Mouse (Mus musculus): Measurements from ENCODE around the gene Uevld.
"Not testable (repeated sequence)": the region's sequence is repeated elsewhere in the genome, so short reads cannot be mapped to it uniquely, and the experiment has no call there.

Uevld gene

DNA sequence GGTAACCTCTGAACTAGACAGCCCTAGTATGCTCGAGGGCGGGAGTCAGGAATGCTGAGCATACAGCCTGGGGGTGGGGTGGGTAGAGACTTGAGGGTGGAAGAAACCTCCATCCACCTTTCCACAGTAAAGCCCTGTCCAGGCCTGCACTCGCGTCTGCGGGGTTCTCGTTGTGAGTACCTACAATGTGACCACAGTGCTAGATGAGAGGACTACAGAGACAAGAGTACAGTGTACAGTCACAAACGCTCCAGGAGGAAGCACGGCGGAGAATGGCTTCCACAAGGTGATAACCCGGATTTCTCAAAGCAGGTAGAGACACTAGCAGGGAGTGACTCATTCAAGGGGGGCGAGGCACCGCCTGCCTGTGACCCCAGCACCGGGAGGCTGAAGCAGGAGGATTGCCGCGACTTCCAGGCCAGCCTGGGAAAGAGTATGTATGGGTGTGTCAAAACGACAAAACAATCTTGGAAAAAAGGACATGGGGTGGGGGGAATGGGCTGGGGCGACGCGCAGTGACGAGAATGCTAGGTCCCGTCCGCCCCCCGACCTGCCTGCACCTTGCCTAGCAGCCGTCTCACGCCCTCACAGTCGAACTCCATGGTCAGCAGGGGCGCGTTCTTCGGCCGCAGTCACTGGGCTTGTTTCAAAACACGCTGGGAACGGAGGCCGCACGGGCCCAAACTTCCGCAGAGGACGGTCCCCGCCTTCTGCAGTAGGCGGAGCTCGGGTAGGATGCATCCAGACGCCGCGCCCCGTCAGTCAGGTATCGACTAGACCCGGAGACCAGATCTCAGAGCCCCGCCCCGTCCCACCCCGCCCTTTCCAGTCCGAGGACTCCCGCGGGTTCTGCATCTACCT is at the start of gene Uevld:
Gene Uevld, minus strand, starts transcription at position 697 of the 861 bp plus-strand sequence.
- DNase-seq (ENCODE audit: low read depth, low spot score) = peak; percentile 94

DNA sequence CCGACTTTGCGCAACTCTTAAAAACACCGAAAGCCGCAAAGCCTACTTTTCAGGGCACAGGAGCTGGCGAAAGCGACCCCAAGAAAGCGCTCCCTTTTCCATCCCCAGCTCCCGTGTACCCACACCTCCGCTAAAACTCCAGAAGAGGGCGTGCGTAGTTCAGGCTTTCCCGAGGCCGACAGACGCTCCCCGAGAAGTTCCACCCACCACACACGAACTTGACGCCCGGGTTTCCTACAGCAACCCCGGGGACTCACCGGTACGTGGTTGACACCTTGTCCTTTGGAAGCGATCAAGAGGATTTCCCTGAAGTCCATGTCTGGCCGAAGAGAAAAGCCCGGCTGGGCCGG is 49.5 kb upstream of the Uevld start:
- DNase-seq (ENCODE audit: low read depth, low spot score) = no peak

DNA sequence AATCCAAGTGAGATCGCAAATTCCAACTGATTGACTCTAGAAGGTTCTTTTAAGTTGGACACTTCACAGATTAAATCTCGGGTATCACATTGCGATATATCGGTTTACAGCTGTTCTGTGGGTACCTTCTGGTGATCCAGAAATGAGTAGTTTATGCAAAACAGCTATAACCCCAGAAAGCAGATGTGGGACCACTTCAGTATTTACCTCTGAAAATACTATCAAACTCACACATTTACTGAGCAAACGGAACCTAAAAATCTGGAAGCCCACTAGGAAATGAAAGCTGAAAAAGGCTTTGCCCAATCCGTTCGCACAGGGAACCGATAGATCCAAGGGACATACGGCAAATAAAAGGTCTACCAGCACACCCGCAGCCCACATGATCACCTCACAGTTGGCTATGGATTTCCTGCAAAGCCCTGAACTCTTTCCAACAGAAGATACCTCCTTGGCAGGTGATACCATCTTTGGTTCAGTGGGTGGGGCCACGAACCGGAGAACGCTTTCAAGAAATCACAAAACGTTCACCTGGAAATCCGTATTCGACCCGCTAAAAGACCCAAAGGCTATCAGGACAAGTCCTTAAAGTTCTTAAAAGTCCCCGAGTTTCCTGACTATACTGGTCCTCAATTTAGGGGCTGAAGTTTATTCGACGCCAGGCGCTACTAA is 48.9 kb upstream of the Uevld start:
- DNase-seq (ENCODE audit: low read depth, low spot score) = no peak

DNA sequence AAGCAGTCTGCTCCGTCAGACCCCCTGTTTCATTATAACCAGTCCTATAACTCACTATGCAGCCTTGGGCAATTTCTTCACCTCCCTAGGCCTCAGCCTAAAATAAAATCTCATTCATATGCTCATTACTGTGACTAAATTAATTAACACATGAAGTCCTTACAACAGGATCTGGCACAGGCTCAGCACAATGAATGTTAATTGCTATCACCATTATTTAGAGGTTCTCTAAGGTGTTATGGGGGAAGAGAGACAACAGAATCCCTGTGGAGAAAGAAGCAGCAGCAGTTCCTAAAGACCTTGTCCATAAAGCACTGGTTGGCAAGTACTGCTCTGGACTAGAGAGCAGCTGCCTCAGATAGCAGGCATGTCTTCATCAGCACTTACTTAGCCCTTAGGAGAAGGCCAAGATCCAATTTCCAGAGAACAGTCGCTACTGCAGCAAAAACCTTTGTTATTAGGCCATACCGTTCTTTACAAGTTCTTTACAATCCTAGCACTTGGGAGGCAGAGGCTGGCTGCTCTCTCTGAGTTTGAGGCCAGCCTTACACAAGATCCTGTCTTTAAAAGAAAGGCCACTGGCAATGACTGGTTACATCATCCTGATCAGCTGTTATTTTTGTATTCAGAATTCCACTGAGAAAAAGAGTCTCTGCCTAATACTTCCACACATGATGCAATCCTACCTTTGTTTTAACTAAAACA is 45.2 kb upstream of the Uevld start:
- DNase-seq (ENCODE audit: low read depth, low spot score) = no peak

DNA sequence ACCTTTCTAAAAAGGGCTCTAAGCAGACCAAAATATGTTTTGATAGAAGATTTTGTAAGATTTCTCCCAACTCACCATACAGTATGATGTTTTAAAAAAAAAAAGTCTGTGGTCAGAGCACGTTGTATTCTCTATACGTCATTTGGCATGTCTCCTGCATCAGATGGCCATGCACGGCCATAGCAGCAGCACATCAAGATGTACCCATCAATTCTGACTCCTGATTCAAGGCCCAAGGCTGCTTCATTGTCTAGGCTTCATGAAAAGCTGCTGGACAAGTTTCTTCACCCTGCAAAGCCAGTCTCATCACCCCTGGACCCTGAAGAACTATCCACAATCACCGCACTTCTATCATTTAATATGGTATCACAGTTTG is 43.6 kb upstream of the Uevld start:
- no peak for DNase-seq (ENCODE audit: low read depth, low spot score)

DNA sequence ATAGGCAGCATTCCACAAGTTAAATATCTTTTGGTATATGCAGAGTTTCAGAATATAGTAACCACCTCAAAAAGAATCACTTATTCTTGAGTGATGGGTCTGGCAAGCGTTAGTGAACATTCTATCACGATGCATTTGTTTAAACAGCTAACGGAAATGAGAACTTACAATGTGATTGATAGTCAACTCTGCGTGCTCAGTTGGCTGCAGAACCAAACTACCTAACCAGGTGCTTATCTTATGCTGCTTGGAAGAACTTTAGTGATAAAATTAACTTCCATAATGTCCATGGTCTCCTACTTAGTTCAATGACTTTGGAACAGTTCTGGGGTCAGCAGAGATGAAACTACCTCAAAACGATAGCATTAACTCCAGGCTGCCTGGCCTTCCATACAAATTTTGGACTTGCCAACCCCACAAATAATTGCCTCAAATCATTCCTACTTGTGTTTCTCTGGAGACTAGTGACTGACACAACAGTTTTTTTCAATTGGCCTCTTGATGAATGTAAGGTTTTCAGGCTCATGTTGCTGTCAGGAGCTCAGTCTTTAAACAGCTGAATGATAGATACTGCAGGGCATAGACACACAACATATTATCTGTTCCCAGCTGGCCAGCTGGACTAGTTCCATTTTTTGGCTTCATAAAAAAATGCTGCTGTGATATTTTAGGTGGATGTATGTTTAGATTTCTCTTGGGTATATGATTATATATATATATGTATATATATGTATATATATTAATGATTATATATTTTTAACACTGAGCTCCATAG is 43.0 kb upstream of the Uevld start:
- DNase-seq (ENCODE audit: low read depth, low spot score) = no peak

DNA sequence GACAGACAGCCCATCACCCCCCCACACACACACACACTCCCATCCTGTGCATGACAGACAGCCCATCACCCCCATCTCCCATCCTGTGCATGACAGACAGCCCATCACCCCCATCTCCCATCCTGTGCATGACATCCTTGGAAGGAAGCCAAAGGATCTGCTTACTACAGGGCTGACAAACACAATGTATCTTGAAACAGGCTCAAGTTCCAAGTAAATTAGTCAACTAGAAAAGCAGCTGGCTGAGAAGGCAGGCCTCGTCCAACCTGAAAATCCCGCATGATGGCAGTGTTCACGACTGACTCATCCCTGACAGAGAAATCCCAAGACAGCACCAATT is 42.3 kb upstream of the Uevld start:
- DNase-seq (ENCODE audit: low read depth, low spot score) = no peak

DNA sequence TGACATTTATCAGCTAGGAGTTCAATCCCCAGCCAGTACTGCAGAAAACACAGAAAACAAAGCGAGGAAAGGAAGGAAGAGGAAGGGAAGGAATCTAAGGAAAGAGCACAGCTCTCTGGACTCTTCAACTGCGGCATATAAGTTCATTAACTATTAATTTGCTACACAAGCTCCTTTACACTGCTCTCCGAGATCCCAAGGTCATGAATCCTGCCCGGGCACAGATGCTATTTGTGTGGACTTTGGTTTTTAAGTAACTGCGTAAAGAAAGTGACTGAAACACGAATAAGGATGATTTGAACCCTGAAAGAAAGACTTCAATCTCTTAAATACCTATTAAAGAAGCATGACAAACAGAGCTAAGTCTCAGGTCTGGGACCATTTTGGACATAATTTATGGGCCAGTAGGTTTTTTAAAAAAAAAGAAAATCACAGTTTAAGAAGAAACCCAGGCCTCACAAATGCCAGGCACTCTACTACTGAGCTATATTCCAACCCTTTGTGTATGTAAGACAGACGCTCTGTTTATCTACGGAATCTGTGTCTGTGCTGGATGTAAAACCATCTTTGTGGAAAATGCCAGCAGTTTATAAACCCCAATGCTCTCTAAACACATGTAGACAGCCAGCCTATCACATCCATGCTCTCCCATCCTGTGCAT is 41.8 kb upstream of the Uevld start:
- no peak for DNase-seq (ENCODE audit: low read depth, low spot score)

DNA sequence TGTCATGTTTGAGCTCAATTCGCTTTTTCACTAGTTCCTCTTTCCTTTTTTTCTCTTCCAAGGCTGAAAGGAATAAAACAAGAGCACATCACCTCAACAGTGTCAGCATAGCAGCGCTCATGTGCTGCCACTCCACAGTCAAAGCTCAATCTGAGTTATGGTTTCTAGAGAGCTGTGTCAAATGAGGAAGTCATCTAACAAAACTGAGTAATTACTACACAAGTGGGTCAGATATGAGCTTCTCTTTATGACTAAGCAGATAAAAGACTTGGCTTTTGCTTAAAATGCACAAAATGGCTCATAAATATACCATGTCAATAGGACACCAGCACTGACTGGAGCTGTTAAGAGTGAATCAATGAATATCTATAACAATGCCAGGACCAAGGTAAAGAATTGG is 40.6 kb upstream of the Uevld start:
- no peak for DNase-seq (ENCODE audit: low read depth, low spot score)

DNA sequence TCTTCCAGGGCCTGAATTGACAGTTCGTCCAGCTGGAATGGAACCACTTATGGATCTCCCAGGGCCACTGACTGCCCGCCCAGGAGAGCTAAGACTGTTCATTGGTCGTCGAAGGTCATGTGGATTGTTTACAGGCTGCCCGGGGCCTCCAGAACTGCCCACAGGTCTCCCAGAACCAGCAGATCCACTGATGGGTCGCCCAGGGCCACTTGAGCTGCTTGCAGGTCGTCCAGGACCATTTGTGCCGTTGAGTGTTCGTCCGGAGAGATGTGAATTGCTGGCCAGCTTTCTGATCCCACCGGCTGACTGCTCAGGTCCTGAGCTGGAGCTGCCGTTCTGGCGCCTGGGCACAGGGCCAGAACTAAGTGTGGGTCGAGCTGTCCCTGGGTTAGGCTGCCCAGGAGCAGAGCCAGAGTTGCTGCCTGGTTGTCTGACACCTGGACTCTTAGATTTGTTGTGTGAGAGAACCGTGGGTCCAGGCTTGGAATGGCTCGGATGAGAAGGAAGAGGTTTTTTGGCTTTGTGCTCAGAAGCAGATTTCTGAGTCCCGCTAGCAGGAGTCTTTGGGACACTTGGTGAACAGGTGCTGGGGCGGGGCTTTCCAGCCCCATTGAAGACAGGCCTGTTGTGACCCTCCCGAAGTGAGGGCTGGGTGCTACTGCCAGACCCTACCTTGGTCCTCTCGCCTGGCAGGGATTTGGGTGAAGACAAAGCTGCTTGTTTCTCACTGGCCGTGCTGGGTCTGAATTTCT is 39.5 kb upstream of the Uevld start:
- no peak for DNase-seq (ENCODE audit: low read depth, low spot score)

DNA sequence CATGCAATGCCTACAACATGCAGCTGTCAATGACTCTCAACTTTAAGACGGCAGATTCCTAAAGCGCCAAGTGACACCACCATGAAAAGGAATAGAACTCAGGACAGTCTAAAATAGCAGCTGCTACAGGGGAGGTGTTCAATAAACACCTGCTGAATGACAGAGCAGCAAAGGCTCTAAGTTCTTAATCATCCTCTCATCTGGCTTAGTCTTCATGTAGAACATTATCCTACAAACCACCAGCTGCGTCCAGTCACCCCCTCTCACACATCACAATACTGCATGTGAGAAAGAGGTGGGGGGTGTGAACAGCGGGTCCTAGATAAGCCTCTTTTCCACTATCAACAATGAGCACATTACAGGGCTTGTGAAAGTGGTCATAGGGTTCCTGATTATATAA is 38.7 kb upstream of the Uevld start:
- DNase-seq (ENCODE audit: low read depth, low spot score) = no peak

DNA sequence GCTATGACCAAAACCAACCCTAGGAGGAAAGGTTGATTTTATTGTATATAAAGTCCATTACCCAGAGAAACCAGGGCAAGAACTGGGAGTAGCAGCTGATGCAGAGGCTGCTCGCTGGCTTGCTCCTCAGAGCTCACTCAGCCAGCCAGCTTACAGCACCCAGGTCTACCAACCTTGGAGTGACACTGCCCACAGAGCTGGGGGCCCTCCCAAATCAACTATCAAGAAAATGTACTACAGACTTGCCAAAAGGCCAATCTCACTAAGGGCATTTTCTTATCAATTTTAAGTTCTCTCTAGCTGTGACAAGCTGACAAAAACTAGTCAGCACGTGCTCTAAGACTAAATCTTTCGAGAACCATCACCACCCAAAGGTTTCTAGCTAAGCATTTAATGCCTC is 37.2 kb upstream of the Uevld start:
- DNase-seq (ENCODE audit: low read depth, low spot score) = no peak

DNA sequence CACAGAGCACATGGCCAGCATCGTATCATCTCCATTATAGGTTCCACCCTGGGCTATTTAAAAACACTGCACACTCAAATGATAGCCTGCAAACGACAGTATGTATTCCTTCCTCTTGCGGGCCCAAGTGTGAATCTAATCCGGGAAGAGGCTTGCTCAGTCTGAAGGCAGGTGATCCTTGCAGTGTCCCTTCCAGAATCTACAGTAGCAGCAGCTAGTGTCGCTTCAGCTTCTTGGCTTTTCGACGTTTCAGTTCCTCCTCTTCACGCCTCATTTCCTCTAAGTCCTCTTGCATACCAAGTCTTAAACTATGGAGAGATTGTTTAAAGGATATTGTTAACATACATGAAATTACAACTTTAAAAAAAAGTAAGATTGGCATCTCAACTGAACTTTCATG is 34.8 kb upstream of the Uevld start:
- no peak for DNase-seq (ENCODE audit: low read depth, low spot score)

DNA sequence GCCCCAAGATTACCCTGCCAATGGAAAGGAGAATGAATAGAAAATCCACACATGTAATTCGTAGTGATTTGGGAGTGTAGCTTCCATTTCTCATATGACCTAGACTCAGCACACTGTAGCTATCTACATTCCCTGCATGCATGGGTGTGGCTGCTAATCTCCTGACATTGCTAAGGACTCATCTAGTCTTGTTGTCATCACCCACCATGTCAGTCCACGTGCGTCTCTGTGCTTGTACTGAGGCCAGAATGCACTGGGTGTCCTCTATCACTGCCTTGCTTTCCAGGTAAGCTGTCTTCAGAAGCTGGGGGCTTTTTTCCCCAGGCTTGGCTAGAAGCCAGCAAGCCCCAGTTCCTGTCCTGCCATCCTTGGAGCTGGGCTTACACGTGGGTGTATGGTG is 31.1 kb upstream of the Uevld start:
- not testable (repeated sequence) for DNase-seq (ENCODE audit: low read depth, low spot score)

DNA sequence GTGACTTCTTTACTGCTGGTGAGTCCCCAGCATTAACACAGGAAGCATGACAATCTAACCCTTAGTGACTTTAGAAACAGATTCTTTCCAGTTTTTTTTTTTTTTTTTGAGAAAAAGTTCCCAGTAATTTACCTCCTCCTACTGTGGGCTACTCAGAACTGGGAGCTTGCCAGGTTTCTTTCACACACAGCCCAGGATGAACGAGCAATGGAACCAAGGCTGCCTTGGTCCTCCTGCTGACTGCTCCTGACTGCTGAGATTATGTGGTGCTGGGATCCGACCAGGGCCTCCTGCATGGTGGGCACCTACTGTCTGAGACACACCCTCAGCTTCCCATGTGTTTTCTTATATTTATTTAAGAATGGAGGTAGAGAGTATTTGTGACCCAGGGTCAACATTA is 28.7 kb upstream of the Uevld start:
- no peak for DNase-seq (ENCODE audit: low read depth, low spot score)

DNA sequence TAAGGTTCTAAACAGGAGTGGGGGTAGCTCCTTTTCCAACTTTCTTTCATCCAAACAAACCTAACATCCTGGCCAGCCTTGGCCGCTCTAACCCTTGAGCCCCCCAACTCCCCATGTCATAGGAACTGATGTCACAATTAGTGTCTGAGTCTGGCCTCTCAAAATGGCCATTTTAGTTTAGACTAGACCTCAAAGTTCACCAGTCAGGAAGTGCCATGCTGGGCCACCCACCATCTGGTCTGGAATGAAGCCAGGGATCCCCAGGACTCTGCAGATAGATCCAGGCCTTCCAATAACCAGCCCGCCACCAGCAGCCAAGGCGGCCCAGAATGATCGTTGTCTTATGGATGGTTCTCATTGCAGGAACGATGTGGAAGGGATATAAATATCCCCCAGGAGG is 28.3 kb upstream of the Uevld start:
- DNase-seq (ENCODE audit: low read depth, low spot score) = no peak

DNA sequence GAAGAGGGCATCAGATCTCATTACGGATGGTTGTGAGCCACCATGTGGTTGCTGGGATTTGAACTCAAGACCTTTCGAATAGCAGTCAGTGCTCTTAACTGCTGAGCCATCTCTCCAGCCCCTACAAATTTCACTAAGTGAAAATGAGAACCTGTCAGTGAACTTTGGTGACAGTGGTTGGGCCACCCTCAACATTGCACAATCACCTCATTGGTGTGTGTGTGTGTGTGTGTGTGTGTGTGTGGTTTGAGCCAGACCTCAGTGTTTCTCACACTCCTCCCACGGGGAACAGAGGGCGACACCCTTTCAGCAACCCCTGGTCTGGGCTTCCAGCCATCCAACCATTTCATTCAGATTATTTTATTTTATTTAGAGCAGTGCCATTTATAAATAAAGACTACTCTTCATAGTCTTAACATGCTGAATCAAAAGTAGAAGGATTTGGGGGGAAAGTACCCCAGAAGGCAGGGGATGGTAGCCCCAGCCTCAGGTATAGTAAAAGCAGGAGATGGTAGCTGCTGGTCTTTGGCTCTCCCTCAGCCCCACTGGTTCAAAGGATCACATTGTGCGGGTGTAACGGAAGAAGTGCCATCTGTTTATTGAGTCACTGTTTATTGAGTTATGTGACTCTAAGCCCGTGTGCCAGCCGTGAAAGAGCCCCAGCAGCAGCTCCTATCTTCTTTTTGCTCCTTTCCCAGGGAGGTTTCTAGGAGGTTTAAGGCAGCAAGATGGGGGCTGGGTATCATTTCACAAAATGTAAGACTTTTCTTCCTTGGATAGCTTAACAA is 27.6 kb upstream of the Uevld start:
- DNase-seq (ENCODE audit: low read depth, low spot score) = no peak

DNA sequence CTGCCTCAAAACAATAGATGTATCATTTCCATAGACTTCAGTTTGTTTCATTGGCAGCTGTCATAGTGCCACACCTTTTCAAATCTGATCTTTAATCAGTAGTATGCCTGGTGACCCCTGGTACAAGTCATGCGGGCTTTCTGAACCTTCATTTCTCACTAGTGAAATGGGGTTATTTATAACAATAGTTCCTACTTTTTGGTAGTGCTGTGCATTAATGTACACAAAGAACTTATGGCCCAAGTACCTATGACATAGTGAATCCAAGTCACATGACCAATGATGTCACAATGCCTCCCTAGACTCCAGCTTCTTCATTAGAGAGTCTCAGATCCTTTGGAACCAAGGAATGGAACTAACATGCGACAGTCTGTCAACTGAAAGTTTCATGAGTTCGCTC is 25.0 kb upstream of the Uevld start, which contains the start of gene Gm9999:
Gene Gm9999, plus strand, starts transcription at position 301 of the 400 bp plus-strand sequence.
- DNase-seq (ENCODE audit: low read depth, low spot score) = no peak

DNA sequence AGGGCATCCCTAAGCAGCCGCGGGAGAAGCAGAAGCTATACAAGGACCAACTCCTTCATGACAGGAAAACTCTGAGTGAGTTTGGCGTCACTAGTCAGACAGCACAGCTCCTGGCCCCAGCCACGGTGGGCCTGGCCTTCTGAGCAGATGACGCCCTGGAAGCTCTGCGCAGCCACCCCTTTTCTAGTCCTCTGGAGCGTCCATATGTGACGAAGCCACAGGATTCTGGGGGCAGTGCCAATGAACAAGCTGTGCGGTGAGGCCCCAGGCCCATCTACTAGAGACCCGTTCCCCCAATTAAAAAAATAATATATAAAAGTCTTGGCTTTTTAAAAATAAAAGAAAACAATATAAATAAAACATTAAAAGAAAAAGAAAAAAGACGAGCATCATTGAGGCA is 17.1 kb upstream of the Uevld start:
- no peak for DNase-seq (ENCODE audit: low read depth, low spot score)

DNA sequence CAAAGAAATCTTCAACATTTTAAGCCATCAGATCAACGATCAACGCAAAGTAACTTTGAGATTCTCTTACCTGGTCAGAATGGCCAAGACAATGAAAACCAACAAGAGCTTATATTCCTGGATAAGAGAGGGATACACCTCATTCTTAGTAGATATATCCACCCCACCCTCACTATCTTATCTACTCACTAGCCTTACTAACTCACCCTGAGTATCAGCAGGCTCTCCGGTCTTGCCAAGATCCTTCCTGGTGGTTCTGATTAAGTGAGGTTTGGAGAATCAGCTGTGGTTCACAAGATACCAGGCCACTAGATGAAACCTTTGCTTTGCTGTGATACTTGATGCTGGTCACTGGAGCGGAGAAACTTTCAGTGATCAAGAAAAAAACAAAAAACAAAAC is 16.3 kb upstream of the Uevld start:
- no peak for DNase-seq (ENCODE audit: low read depth, low spot score)

Measured in WW6 (cell line).